Mouse (Mus musculus): ENCODE results near the gene Prkcq. TPM values are rescaled to one million over a fixed set of nuclear protein-coding genes. Genes with fewer than 3 reads are reported as not detected.

Gene Prkcq
- polyA plus RNA-seq, 1 experiment, result not detected

GRCm38 (mm10) chr2:11320241-11320640 lies 148.3 kb downstream of the Prkcq start:
- TF ChIP-seq GATA1 (IDR thresholded peaks at IDR 0.05; ENCODE audit: low read length) (no peak), TAL1 (IDR thresholded peaks at IDR 0.05; ENCODE audit: low read length) (no peak)
- H3K36me3 ChIP-seq (ENCODE audit: control insufficient read depth), result no peaks in the 10 kb centered on the region
- H3K4me1 ChIP-seq (ENCODE audit: control insufficient read depth), result no peaks in the 10 kb centered on the region

GRCm38 (mm10) chr2:11322396-11322795 lies 150.5 kb downstream of the Prkcq start:
- Histone ChIP-seq H3K4me3 (replicated peaks) (no peak overlapping the region), H3K27me3 (ENCODE audit: control insufficient read depth) (no peaks in the 10 kb centered on the region), H3K36me3 (ENCODE audit: control insufficient read depth) (no peaks in the 10 kb centered on the region), H3K4me1 (ENCODE audit: control insufficient read depth) (no peaks in the 10 kb centered on the region), H3K9me3 (ENCODE audit: control insufficient read depth, low read length) (no peaks in the 10 kb centered on the region)
- TF ChIP-seq GATA1 (IDR thresholded peaks at IDR 0.05; ENCODE audit: low read length) (no peak), TAL1 (IDR thresholded peaks at IDR 0.05; ENCODE audit: low read length) (no peak)

More at GRCm38 (mm10) chr2:11320241-11320640, 148.3 kb downstream of the Prkcq start:
- no peaks in the 10 kb centered on the region for H3K27me3 ChIP-seq (ENCODE audit: control insufficient read depth)
- H3K9me3 ChIP-seq (ENCODE audit: control insufficient read depth, low read length), result no peaks in the 10 kb centered on the region
- H3K4me3 ChIP-seq (replicated peaks), result no peak overlapping the region

GRCm38 (mm10) chr2:11327280-11327679 lies 155.4 kb downstream of the Prkcq start:
- Histone ChIP-seq H3K36me3 (ENCODE audit: control insufficient read depth) (no peaks in the 10 kb centered on the region), H3K4me1 (ENCODE audit: control insufficient read depth) (no peaks in the 10 kb centered on the region), H3K27me3 (ENCODE audit: control insufficient read depth) (no peaks in the 10 kb centered on the region), H3K9me3 (ENCODE audit: control insufficient read depth, low read length) (no peaks in the 10 kb centered on the region), H3K4me3 (replicated peaks) (no peak overlapping the region)
- no peak for TF ChIP-seq GATA1 (IDR thresholded peaks at IDR 0.05; ENCODE audit: low read length)
- TF ChIP-seq TAL1 (IDR thresholded peaks at IDR 0.05; ENCODE audit: low read length), result no peak

- TF ChIP-seq TAL1 (IDR thresholded peaks at IDR 0.05; ENCODE audit: low read length), result no peak
- no peak for TF ChIP-seq GATA1 (IDR thresholded peaks at IDR 0.05; ENCODE audit: low read length)
- Histone ChIP-seq H3K9me3 (ENCODE audit: control insufficient read depth, low read length) (no peaks in the 10 kb centered on the region), H3K36me3 (ENCODE audit: control insufficient read depth) (no peaks in the 10 kb centered on the region), H3K27me3 (ENCODE audit: control insufficient read depth) (no peaks in the 10 kb centered on the region), H3K4me3 (replicated peaks) (no peak overlapping the region), H3K4me1 (ENCODE audit: control insufficient read depth) (no peaks in the 10 kb centered on the region)
Measured at GRCm38 (mm10) chr2:11329407-11330224, 157.7 kb downstream of the Prkcq start.

- no peak overlapping the region for H3K4me3 ChIP-seq (replicated peaks)
- H3K4me1 ChIP-seq (ENCODE audit: control insufficient read depth), result no peaks in the 10 kb centered on the region
- no peaks in the 10 kb centered on the region for H3K36me3 ChIP-seq (ENCODE audit: control insufficient read depth)
Measured at GRCm38 (mm10) chr2:11331528-11332446, 159.9 kb downstream of the Prkcq start.

GRCm38 (mm10) chr2:11332469-11332868 lies 160.6 kb downstream of the Prkcq start:
- Histone ChIP-seq H3K36me3 (ENCODE audit: control insufficient read depth) (no peaks in the 10 kb centered on the region), H3K9me3 (ENCODE audit: control insufficient read depth, low read length) (no peaks in the 10 kb centered on the region), H3K4me3 (replicated peaks) (no peak overlapping the region), H3K27me3 (ENCODE audit: control insufficient read depth) (no peaks in the 10 kb centered on the region), H3K4me1 (ENCODE audit: control insufficient read depth) (no peaks in the 10 kb centered on the region)
- no peak for TF ChIP-seq GATA1 (IDR thresholded peaks at IDR 0.05; ENCODE audit: low read length)
- TF ChIP-seq TAL1 (IDR thresholded peaks at IDR 0.05; ENCODE audit: low read length), result no peak

More at GRCm38 (mm10) chr2:11331528-11332446, 159.9 kb downstream of the Prkcq start:
- no peaks in the 10 kb centered on the region for H3K9me3 ChIP-seq (ENCODE audit: control insufficient read depth, low read length)
- H3K27me3 ChIP-seq (ENCODE audit: control insufficient read depth), result no peaks in the 10 kb centered on the region
- no peak for TF ChIP-seq GATA1 (IDR thresholded peaks at IDR 0.05; ENCODE audit: low read length)
- TF ChIP-seq TAL1 (IDR thresholded peaks at IDR 0.05; ENCODE audit: low read length), result no peak

GRCm38 (mm10) chr2:11333301-11334017 lies 161.6 kb downstream of the Prkcq start:
- no peaks in the 10 kb centered on the region for H3K4me1 ChIP-seq (ENCODE audit: control insufficient read depth)

GRCm38 (mm10) chr2:11336320-11336719 lies 164.4 kb downstream of the Prkcq start:
- Histone ChIP-seq H3K27me3 (ENCODE audit: control insufficient read depth) (no peaks in the 10 kb centered on the region), H3K4me3 (replicated peaks) (no peak overlapping the region), H3K9me3 (ENCODE audit: control insufficient read depth, low read length) (no peaks in the 10 kb centered on the region), H3K4me1 (ENCODE audit: control insufficient read depth) (no peaks in the 10 kb centered on the region), H3K36me3 (ENCODE audit: control insufficient read depth) (no peaks in the 10 kb centered on the region)
- no peak for TF ChIP-seq GATA1 (IDR thresholded peaks at IDR 0.05; ENCODE audit: low read length)
- no peak for TF ChIP-seq TAL1 (IDR thresholded peaks at IDR 0.05; ENCODE audit: low read length)

More at GRCm38 (mm10) chr2:11333301-11334017, 161.6 kb downstream of the Prkcq start:
- H3K9me3 ChIP-seq (ENCODE audit: control insufficient read depth, low read length), result no peaks in the 10 kb centered on the region
- no peaks in the 10 kb centered on the region for H3K27me3 ChIP-seq (ENCODE audit: control insufficient read depth)
- H3K36me3 ChIP-seq (ENCODE audit: control insufficient read depth), result no peaks in the 10 kb centered on the region
- no peak overlapping the region for H3K4me3 ChIP-seq (replicated peaks)
- TF ChIP-seq GATA1 (IDR thresholded peaks at IDR 0.05; ENCODE audit: low read length), result no peak

Measured in erythroblast, embryonic 14.5 days (primary cell).